Mouse (Mus musculus): ENCODE results near the gene Tmeff1.

DNA sequence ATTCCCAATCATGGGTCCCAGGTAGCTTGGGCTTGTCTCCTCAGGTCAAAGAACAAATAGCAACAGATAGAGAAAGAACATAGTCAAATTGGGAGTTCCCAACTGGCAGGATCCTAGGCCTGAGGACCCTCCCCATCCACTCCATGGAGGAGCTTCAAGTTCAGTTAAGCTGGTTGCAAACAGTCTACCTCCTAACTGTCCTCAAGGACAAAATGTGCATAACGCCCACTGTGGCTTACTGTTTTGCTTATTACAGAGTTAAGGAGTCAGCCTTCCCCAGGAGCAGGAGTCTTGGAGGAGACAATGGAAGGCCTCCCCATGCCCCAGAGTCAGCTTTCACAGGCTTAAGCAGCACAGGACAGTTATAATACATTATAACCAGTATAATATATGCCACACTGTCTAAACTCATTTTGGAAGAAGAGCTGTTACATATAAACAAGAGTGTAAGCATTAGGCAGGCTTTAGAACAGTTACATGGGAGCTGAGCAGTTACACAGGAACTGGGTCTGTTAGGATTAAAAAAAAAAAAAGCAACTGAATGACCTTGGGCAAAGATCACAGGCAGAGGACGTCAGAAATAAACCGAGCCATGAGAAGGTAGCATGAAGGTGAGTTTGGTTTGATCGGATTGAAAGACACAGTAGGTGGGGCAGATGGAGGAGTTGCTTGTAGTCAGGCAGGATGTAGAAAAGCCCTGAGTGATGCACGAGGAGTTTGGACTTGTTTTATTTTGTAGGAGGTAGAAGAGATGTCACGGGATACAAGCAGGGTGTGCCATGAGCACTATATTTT, 41.7 kb upstream of the Tmeff1 start:
- TF ChIP-seq CTCF (IDR thresholded peaks at IDR 0.05; ENCODE audit: control insufficient read depth, insufficient read depth, insufficient replicate concordance, low read depth, low read length) (no peak), POLR2A (IDR thresholded peaks at IDR 0.05; ENCODE audit: control insufficient read depth, low read depth, low read length) (no peak)
